Mouse (Mus musculus): ENCODE measurements around the gene Ddx4.

DNA sequence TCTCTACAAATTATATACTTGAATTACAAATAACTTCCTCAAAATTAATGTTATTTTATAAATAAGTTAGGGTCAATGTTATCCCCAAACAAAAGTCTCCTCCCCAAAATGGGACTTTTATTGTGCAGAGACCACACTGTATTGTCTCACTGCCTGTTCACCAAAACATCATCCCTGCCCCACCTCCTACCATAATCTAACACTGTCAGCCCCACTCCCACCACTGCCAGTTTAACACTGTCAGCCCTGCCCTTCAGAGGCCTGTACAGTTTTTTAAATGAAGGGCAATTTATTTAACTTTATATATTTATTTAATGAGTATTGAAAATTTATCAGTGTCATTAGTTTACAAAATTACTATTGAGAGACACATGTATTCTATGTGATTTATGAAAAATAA, 26.7 kb downstream of the Ddx4 start:
- TF ChIP-seq CTCF (IDR thresholded peaks at IDR 0.05; ENCODE audit: extremely low read depth, insufficient read length, insufficient replicate concordance, low read depth, low read length) (no peak), POLR2A (IDR thresholded peaks at IDR 0.05; ENCODE audit: low read depth, low read length) (no peak)
